Mouse (Mus musculus): ENCODE measurements at regions not wholly inside any gene's neighbourhood (a gene's known extent, or its start where the extent isn't known, plus 50 kb on each side); places are given as distances from the start of the nearest gene placed in this dataset.
A peak's percentile ranks its signal among the peaks of the same experiment; 100 is the strongest.

DNA sequence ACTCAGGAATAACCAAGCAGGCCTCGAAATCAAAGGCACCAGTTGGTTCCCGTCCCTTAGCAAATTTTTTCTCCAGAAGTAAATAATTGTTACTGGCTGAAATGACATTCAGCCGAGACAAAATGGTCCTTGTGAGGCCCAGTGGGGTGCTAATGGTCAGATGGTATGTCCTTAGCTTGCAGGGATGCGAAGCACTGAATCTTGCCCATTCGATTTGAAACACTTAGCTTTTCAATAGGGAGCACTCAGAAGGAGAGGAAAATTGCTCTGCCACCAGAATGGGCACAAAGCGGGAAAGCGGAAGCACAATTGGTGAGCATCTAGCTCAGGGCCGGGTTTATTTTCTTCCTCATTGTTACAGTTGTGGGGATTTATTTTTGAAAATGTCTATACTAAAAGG, 262.1 kb downstream of the Rnf144a start:
- WGBS: 39% methylated on average over 8 of the region's 8 CpGs
- H3K9ac ChIP-seq (ENCODE audit: low read length): no peak overlapping the region
- H3K36me3 ChIP-seq (ENCODE audit: control insufficient read depth, insufficient read depth, low read length): no peaks in the 10 kb centered on the region
- H3K27ac ChIP-seq (ENCODE audit: low read depth, low read length): no peak overlapping the region
- no peaks in the 10 kb centered on the region for H3K27me3 ChIP-seq (ENCODE audit: control insufficient read depth, insufficient read depth, low read length)
- no peak overlapping the region for H3K4me2 ChIP-seq (ENCODE audit: low read depth)
- no peak for ATAC-seq (ENCODE audit: insufficient read depth, low FRiP score, low TSS enrichment)
- DNase-seq (ENCODE audit: low spot score): peak; percentile 12
- no peaks in the 10 kb centered on the region for H3K4me1 ChIP-seq (ENCODE audit: control insufficient read depth, insufficient read depth, low read length)
- no peaks in the 10 kb centered on the region for H3K9me3 ChIP-seq (ENCODE audit: control insufficient read depth, low read length)
- H3K4me3 ChIP-seq (ENCODE audit: low read depth, low read length): no peak overlapping the region

DNA sequence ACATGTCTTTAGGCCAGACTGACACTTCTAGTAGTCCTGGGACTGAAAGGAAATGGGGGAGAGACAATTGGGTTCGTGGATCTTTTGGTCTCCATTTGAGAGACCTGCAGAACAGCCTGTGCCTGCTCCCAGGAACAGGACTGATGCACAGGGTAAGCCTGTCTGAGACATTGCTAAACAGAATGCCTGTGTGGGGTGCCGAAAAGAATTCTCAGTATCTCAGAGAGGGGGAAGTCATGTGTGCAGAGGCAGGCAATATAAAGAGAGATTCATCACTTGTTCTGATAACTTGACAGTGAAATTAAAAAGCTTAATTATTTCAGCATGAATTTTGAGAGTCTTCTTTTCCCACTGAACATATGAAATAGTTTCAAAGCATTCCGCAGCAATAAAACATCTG, 268.7 kb downstream of the Rnf144a start:
- no peaks in the 10 kb centered on the region for H3K27me3 ChIP-seq (ENCODE audit: control insufficient read depth, insufficient read depth, low read length)
- 69% methylated on average over 3 of the region's 3 CpGs for WGBS
- H3K9ac ChIP-seq (ENCODE audit: low read length): no peak overlapping the region
- H3K27ac ChIP-seq (ENCODE audit: low read depth, low read length): no peak overlapping the region
- no peak overlapping the region for H3K4me3 ChIP-seq (ENCODE audit: low read depth, low read length)
- H3K9me3 ChIP-seq (ENCODE audit: control insufficient read depth, low read length): no peaks in the 10 kb centered on the region
- H3K4me1 ChIP-seq (ENCODE audit: control insufficient read depth, insufficient read depth, low read length): no peaks in the 10 kb centered on the region
- H3K4me2 ChIP-seq (ENCODE audit: low read depth): no peak overlapping the region
- no peak for DNase-seq (ENCODE audit: low spot score)
- no peaks in the 10 kb centered on the region for H3K36me3 ChIP-seq (ENCODE audit: control insufficient read depth, insufficient read depth, low read length)
- no peak for ATAC-seq (ENCODE audit: insufficient read depth, low FRiP score, low TSS enrichment)

DNA sequence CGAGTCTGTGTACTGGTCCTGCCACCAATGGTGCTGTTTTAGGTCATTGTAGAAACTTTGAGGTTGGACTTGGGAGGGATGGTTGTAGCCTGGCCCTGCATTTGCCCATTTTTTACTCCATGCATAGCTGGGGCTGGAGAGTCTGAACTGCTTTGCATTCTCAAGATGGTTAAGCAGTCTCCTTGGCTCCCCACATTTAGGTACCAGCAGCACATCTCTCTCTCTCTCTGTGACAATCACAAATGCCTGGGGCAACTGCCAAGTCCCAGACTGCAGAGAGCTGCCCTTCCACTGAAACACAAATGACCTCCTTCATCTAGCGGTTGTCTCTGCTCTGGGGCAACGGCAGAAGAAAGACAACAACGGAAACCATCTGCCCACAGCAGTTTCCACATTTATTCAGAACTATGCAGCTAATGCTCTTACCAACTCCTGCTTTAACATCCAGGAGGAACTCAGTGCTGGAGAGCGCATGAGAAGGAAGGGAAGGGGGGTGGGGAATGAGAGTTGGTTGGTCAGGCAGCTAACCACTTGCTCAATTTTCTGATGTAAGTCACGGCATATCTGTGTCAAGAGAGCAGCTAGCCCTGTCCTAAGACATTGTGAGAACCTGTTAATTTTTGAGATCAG, 269.9 kb downstream of the Rnf144a start:
- H3K4me1 ChIP-seq (ENCODE audit: control insufficient read depth, insufficient read depth, low read length): no peaks in the 10 kb centered on the region
- 71% methylated on average over 6 of the region's 6 CpGs for WGBS
- H3K4me3 ChIP-seq (ENCODE audit: low read depth, low read length): no peak overlapping the region
- no peak overlapping the region for H3K9ac ChIP-seq (ENCODE audit: low read length)
- H3K4me2 ChIP-seq (ENCODE audit: low read depth): no peak overlapping the region
- H3K9me3 ChIP-seq (ENCODE audit: control insufficient read depth, low read length): no peaks in the 10 kb centered on the region
- ATAC-seq (ENCODE audit: insufficient read depth, low FRiP score, low TSS enrichment): no peak
- no peak for DNase-seq (ENCODE audit: low spot score)
- no peaks in the 10 kb centered on the region for H3K27me3 ChIP-seq (ENCODE audit: control insufficient read depth, insufficient read depth, low read length)
- H3K27ac ChIP-seq (ENCODE audit: low read depth, low read length): no peak overlapping the region
- H3K36me3 ChIP-seq (ENCODE audit: control insufficient read depth, insufficient read depth, low read length): no peaks in the 10 kb centered on the region

DNA sequence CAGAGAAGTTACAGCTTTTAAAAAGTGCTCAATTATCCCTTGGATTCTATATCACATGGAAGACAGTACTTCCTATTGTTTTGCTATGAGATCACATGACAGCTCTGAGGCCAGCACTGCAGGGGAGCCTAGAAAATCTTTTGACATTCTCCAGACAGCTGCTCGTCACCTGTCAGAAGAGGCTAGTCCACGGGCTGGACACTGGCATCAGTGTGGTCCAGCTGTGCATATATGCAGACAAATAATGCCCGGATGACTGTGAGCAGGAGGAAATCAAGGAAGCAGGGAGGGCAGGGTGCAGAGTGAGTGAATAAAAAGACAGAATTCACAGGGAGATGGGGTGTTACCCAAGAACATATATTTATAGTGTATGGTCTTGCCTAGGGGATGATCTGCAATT, 270.4 kb downstream of the Rnf144a start:
- DNase-seq (ENCODE audit: low spot score) (no peak), ATAC-seq (ENCODE audit: insufficient read depth, low FRiP score, low TSS enrichment) (no peak)
- 69% methylated on average over 3 of the region's 3 CpGs for WGBS
- H3K27me3 ChIP-seq (ENCODE audit: control insufficient read depth, insufficient read depth, low read length): no peaks in the 10 kb centered on the region
- no peak overlapping the region for H3K9ac ChIP-seq (ENCODE audit: low read length)
- H3K27ac ChIP-seq (ENCODE audit: low read depth, low read length): no peak overlapping the region
- no peaks in the 10 kb centered on the region for H3K9me3 ChIP-seq (ENCODE audit: control insufficient read depth, low read length)
- no peaks in the 10 kb centered on the region for H3K4me1 ChIP-seq (ENCODE audit: control insufficient read depth, insufficient read depth, low read length)
- H3K4me3 ChIP-seq (ENCODE audit: low read depth, low read length): no peak overlapping the region
- no peaks in the 10 kb centered on the region for H3K36me3 ChIP-seq (ENCODE audit: control insufficient read depth, insufficient read depth, low read length)
- H3K4me2 ChIP-seq (ENCODE audit: low read depth): no peak overlapping the region

DNA sequence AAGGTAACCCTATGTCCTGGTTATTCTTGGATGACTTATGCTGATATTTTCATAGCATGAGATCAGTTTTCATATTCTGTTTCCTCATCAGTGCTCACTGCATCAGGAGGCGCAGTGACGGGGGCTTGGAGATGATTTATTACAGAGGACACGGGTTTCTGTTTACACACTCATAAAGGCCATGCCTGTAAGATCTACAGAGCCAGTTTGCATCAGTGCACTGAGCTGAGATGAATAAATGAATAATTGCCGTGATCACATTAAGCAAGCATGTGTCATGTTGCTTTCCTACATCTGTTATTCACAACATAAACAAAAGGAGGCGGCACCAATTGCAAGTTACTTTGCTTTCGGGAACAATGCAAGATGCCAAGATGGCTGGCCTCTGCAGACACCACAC, 271.6 kb downstream of the Rnf144a start:
- no peak overlapping the region for H3K4me3 ChIP-seq (ENCODE audit: low read depth, low read length)
- no peak for ATAC-seq (ENCODE audit: insufficient read depth, low FRiP score, low TSS enrichment)
- no peaks in the 10 kb centered on the region for H3K36me3 ChIP-seq (ENCODE audit: control insufficient read depth, insufficient read depth, low read length)
- no peak overlapping the region for H3K9ac ChIP-seq (ENCODE audit: low read length)
- DNase-seq (ENCODE audit: low spot score): no peak
- H3K9me3 ChIP-seq (ENCODE audit: control insufficient read depth, low read length): no peaks in the 10 kb centered on the region
- H3K4me1 ChIP-seq (ENCODE audit: control insufficient read depth, insufficient read depth, low read length): no peaks in the 10 kb centered on the region
- WGBS: 65% methylated on average over 6 of the region's 6 CpGs
- H3K4me2 ChIP-seq (ENCODE audit: low read depth): no peak overlapping the region
- H3K27me3 ChIP-seq (ENCODE audit: control insufficient read depth, insufficient read depth, low read length): no peaks in the 10 kb centered on the region
- no peak overlapping the region for H3K27ac ChIP-seq (ENCODE audit: low read depth, low read length)

DNA sequence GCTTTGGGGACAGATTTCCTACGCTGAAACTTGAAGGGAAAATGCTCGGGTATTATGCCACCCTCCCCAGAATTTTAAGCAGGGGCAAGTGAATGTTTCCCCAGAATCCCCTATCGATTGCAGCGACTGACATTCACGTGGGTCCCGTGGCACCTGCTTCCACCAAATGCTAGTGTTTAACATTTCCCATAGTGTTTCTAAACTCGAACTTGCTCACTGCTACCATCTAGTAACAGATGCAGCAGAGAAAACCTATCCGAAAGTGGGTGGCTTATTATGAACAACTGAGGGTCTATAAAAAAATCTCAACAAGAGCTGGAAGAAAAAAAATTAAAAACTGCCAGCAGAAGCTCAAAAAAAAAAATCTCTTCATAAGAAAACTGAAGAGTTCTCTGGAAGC, 284.2 kb downstream of the Rnf144a start:
- no peaks in the 10 kb centered on the region for H3K4me1 ChIP-seq (ENCODE audit: control insufficient read depth, insufficient read depth, low read length)
- H3K9me3 ChIP-seq (ENCODE audit: control insufficient read depth, low read length): no peaks in the 10 kb centered on the region
- H3K4me2 ChIP-seq (ENCODE audit: low read depth): no peak overlapping the region
- no peak for ATAC-seq (ENCODE audit: insufficient read depth, low FRiP score, low TSS enrichment)
- H3K4me3 ChIP-seq (ENCODE audit: low read depth, low read length): no peak overlapping the region
- H3K27me3 ChIP-seq (ENCODE audit: control insufficient read depth, insufficient read depth, low read length): no peaks in the 10 kb centered on the region
- no peaks in the 10 kb centered on the region for H3K36me3 ChIP-seq (ENCODE audit: control insufficient read depth, insufficient read depth, low read length)
- no peak overlapping the region for H3K27ac ChIP-seq (ENCODE audit: low read depth, low read length)
- 90% methylated on average over 8 of the region's 8 CpGs for WGBS
- no peak overlapping the region for H3K9ac ChIP-seq (ENCODE audit: low read length)
- DNase-seq (ENCODE audit: low spot score): no peak

DNA sequence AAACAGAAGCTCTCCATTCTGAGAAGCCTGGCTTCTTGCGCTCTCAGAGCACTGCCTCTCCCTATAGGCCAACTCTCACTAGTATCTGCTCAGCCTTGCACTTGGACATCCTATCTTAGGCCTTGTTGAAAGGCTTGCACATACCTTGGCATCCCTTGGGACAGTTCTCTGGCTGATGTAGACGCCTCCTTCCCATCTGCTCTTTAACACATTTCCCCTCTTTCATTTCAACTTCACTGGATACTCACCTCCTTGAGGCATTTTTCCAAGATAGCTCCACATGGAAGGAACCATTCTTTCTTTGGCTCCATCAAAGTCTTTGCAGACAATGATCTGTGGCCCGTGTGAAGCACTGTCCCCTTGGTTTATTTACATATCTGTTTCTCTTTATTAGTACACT, 285.0 kb downstream of the Rnf144a start:
- WGBS: 84% methylated on average over 3 of the region's 3 CpGs
- Histone ChIP-seq H3K27me3 (ENCODE audit: control insufficient read depth, insufficient read depth, low read length) (no peaks in the 10 kb centered on the region), H3K4me1 (ENCODE audit: control insufficient read depth, insufficient read depth, low read length) (no peaks in the 10 kb centered on the region), H3K36me3 (ENCODE audit: control insufficient read depth, insufficient read depth, low read length) (no peaks in the 10 kb centered on the region), H3K27ac (ENCODE audit: low read depth, low read length) (no peak overlapping the region), H3K9me3 (ENCODE audit: control insufficient read depth, low read length) (no peaks in the 10 kb centered on the region), H3K4me3 (ENCODE audit: low read depth, low read length) (no peak overlapping the region), H3K4me2 (ENCODE audit: low read depth) (no peak overlapping the region), H3K9ac (ENCODE audit: low read length) (no peak overlapping the region)
- ATAC-seq (ENCODE audit: insufficient read depth, low FRiP score, low TSS enrichment) (no peak), DNase-seq (ENCODE audit: low spot score) (no peak)

DNA sequence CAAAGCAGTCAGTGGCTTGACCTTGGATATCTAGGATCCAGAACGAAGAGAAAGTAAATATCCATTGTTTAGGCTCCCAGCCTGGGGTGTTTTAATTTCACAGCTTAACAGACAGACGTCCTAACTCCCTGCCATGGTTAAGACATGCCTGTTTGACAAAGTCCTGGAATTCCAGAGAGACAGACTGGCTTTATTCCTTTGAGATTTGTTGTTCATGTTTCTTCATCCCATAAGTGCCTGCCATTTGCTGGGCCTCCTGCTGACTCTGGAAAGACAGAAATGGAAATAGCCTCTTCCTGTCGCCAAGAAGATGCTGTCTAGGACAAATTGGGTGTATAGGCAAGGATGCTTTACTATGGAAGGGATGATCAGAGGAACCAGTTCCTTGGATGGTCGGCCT, 285.5 kb downstream of the Rnf144a start:
- Histone ChIP-seq H3K27me3 (ENCODE audit: control insufficient read depth, insufficient read depth, low read length) (no peaks in the 10 kb centered on the region), H3K9me3 (ENCODE audit: control insufficient read depth, low read length) (no peaks in the 10 kb centered on the region), H3K4me2 (ENCODE audit: low read depth) (no peak overlapping the region), H3K4me3 (ENCODE audit: low read depth, low read length) (no peak overlapping the region), H3K27ac (ENCODE audit: low read depth, low read length) (no peak overlapping the region), H3K4me1 (ENCODE audit: control insufficient read depth, insufficient read depth, low read length) (no peaks in the 10 kb centered on the region), H3K36me3 (ENCODE audit: control insufficient read depth, insufficient read depth, low read length) (no peaks in the 10 kb centered on the region), H3K9ac (ENCODE audit: low read length) (no peak overlapping the region)
- DNase-seq (ENCODE audit: low spot score) (no peak), ATAC-seq (ENCODE audit: insufficient read depth, low FRiP score, low TSS enrichment) (no peak)
- 55% methylated on average over 4 of the region's 4 CpGs for WGBS

DNA sequence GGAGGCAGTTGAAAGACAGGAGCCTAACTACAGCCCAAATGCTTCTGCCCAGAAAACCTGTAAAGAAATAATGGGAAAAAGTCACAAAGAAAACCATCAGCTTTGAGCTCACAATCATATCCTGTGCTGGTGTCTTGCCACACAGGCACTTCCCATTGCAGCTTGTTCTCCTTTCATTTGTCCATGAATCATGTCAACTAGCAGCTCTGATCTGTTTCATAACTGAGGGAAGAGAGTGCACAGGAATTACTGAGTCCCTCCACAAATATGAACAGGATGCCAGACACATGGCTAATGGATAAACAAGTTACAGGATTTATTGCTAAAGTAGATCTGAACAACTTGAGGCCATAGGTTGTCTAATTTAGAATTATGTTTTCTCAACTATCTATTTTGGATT, 286.2 kb downstream of the Rnf144a start:
- H3K4me2 ChIP-seq (ENCODE audit: low read depth): no peak overlapping the region
- no peak overlapping the region for H3K27ac ChIP-seq (ENCODE audit: low read depth, low read length)
- no peaks in the 10 kb centered on the region for H3K4me1 ChIP-seq (ENCODE audit: control insufficient read depth, insufficient read depth, low read length)
- DNase-seq (ENCODE audit: low spot score) (no peak), ATAC-seq (ENCODE audit: insufficient read depth, low FRiP score, low TSS enrichment) (no peak)
- H3K36me3 ChIP-seq (ENCODE audit: control insufficient read depth, insufficient read depth, low read length): no peaks in the 10 kb centered on the region
- H3K27me3 ChIP-seq (ENCODE audit: control insufficient read depth, insufficient read depth, low read length): no peaks in the 10 kb centered on the region
- no peak overlapping the region for H3K4me3 ChIP-seq (ENCODE audit: low read depth, low read length)
- no peaks in the 10 kb centered on the region for H3K9me3 ChIP-seq (ENCODE audit: control insufficient read depth, low read length)
- no peak overlapping the region for H3K9ac ChIP-seq (ENCODE audit: low read length)
